Mouse (Mus musculus): ENCODE measurements around the gene Ssr3. TPM values are rescaled to one million over a fixed set of nuclear protein-coding genes. Genes with fewer than 3 reads are reported as not detected.
"Not testable (repeated sequence)": the region's sequence is repeated elsewhere in the genome, so short reads cannot be mapped to it uniquely, and the experiment has no call there.

Ssr3 gene
- polyA plus RNA-seq, 1 experiment from 2014 or later = 306 TPM

DNA sequence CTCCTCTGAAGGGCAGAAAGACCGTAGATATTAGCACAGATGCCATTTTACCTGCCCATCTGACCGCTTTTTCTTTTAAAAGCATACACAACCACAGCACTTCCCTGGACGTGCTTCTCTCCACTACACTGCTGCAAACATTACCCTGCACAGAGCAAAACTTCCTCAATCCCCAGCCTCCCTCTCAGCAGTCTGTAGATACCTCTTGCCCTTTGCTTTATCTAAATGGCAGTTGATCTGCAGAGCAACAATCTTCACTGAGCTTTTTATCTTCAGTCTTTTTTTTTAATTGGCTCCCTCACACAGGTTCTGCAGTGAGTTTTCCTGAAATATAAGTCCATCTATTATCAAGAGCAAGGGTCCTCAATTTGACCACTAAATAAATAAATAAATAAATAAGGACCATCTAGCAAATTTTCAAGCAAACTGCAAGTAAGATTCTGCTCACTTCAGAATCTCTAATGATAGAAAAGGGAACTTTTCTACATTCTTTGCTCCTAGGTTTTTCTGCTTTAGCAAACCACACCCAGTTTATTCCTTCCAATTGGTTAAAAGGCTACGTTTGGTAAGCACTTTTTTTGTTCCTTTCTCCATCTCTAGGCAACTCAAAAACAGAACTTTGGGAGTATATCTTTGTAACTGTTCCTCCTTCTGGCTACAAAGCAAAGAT is 4.5 kb upstream of the Ssr3 start:
- H3K9ac ChIP-seq = no peak overlapping the region
- WGBS = 77% methylated on average over 4 of the region's 4 CpGs
- H3K36me3 ChIP-seq = no peaks in the 10 kb centered on the region
- H3K4me2 ChIP-seq = no peak overlapping the region
- ATAC-seq (ENCODE audit: insufficient number of reproducible peaks, low FRiP score, low TSS enrichment, low read depth) = no peak
- no peak overlapping the region for H3K4me3 ChIP-seq
- no peak overlapping the region for H3K27ac ChIP-seq
- no peaks in the 10 kb centered on the region for H3K27me3 ChIP-seq
- H3K4me1 ChIP-seq = no peaks in the 10 kb centered on the region
- H3K9me3 ChIP-seq = no peaks in the 10 kb centered on the region

DNA sequence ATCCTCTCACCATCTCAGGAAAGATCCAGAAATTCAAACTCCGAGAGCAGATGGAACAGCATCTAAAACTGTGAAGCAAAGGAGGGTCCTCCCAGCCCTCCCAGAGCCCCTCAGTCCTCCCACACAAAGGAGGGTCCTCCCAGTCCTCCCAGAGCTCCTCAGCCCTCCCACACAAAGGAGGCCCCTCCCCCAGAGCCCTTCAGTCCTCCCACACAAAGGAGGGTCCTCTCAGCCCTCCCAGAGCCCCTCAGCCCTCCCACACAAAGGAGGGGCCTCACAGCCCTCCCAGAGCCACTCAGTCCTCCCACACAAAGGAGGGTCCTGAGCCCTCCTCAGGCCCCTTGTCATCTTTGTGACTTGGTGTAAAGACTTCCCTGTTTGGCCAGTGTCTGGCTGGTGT is 2.7 kb upstream of the Ssr3 start:
- not testable (repeated sequence) for H3K9me3 ChIP-seq; H3K9ac ChIP-seq; H3K27ac ChIP-seq; H3K4me3 ChIP-seq; H3K36me3 ChIP-seq; H3K27me3 ChIP-seq; H3K4me2 ChIP-seq; H3K4me1 ChIP-seq; ATAC-seq (ENCODE audit: insufficient number of reproducible peaks, low FRiP score, low TSS enrichment, low read depth)
- WGBS = 90% methylated on average over 1 of the region's 1 CpGs

GRCm38 (mm10) chr3:65391784-65392420 is 521 bp downstream of the Ssr3 start:
- Histone ChIP-seq H3K4me2 (peak overlapping the region; percentile 58), H3K27ac (peak overlapping the region; percentile 93), H3K36me3 (peaks cover 22% of the 10 kb centered on the region), H3K9me3 (no peaks in the 10 kb centered on the region), H3K27me3 (no peaks in the 10 kb centered on the region), H3K4me1 (peaks cover 10% of the 10 kb centered on the region; the same call in 1 of the 2 replicates), H3K9ac (peak overlapping the region; percentile 78), H3K4me3 (peak overlapping the region; percentile 87)
- peak; percentile 21; the same call in 1 of the 2 replicates for ATAC-seq (ENCODE audit: insufficient number of reproducible peaks, low FRiP score, low TSS enrichment, low read depth)
- WGBS = under 1% methylated on average over 37 of the region's 37 CpGs

DNA sequence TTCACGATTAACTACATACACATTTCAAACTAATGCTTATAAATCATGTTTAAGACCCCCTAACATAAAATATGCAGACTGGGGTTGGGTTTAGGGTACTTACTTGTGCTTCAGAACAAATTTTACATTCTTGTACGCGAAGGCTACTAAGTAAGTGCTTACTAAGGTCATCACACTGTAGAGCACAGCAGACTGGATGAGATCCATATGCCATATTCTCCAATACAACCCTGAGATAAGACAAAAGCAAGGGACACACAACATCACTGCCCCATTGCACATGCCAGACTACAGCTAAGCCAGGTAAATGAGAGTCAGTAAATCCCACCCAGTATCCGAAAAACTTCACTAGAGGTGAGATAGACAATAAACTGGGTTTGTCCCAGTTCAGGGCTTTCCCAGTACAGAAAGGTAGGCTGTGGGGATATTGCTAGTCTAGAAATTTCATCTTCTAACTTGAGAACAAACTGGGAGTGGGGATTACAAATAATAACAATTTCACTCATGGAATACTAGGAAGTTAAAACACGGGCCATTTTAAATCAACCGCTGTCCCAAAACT is 1.1 kb downstream of the Ssr3 start:
- no peaks in the 10 kb centered on the region for H3K9me3 ChIP-seq
- H3K4me1 ChIP-seq = peaks cover 10% of the 10 kb centered on the region; the same call in 1 of the 2 replicates
- WGBS = 19% methylated on average over 6 of the region's 6 CpGs
- no peaks in the 10 kb centered on the region for H3K27me3 ChIP-seq
- H3K27ac ChIP-seq = peak overlapping the region; percentile 93
- H3K4me3 ChIP-seq = peak overlapping the region; percentile 87
- ATAC-seq (ENCODE audit: insufficient number of reproducible peaks, low FRiP score, low TSS enrichment, low read depth) = no peak
- H3K9ac ChIP-seq = peak overlapping the region; percentile 78
- peaks cover 28% of the 10 kb centered on the region for H3K36me3 ChIP-seq
- H3K4me2 ChIP-seq = peak overlapping the region; percentile 58

- Histone ChIP-seq H3K27ac (no peak overlapping the region), H3K9ac (no peak overlapping the region), H3K27me3 (no peaks in the 10 kb centered on the region), H3K4me1 (peaks cover 10% of the 10 kb centered on the region; the same call in 1 of the 2 replicates), H3K9me3 (no peaks in the 10 kb centered on the region), H3K36me3 (peaks cover 66% of the 10 kb centered on the region), H3K4me2 (no peak overlapping the region), H3K4me3 (no peak overlapping the region)
- no peak for ATAC-seq (ENCODE audit: insufficient number of reproducible peaks, low FRiP score, low TSS enrichment, low read depth)
These were observed 6.7 kb downstream of the Ssr3 start for GRCm38 (mm10) chr3:65385771-65386170.

- H3K4me1 ChIP-seq = no peaks in the 10 kb centered on the region
- 85% methylated on average over 3 of the region's 3 CpGs for WGBS
These were observed 8.0 kb downstream of the Ssr3 start for GRCm38 (mm10) chr3:65384431-65384830.

DNA sequence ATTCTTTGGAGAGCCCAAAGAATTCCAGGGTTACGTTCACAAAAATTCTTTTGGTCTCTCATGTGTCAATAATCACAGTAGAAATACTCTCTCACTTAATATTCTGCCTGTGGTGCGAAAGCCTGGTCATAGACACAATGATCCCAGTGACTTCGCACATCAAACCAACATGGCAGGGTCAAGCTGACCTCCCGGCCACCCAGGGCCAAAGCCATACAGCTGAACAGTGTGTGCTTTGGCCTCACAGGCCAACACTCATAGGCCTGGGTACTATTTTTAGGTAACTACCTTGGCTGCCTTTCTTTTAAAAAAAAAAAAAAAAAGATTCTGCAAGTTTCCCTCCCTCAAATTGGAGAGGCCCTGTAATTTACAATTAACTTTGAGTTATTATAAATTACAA is 11.3 kb downstream of the Ssr3 start:
- Histone ChIP-seq H3K4me3 (no peak overlapping the region), H3K9ac (no peak overlapping the region), H3K27ac (no peak overlapping the region), H3K27me3 (no peaks in the 10 kb centered on the region), H3K4me1 (no peaks in the 10 kb centered on the region), H3K9me3 (no peaks in the 10 kb centered on the region), H3K4me2 (no peak overlapping the region), H3K36me3 (peaks cover 62% of the 10 kb centered on the region)
- 69% methylated on average over 4 of the region's 4 CpGs for WGBS
- ATAC-seq (ENCODE audit: insufficient number of reproducible peaks, low FRiP score, low TSS enrichment, low read depth) = no peak

More at GRCm38 (mm10) chr3:65384431-65384830, 8.0 kb downstream of the Ssr3 start:
- H3K36me3 ChIP-seq = peaks cover 71% of the 10 kb centered on the region
- H3K9me3 ChIP-seq = no peaks in the 10 kb centered on the region
- H3K27ac ChIP-seq = no peak overlapping the region
- H3K27me3 ChIP-seq = no peaks in the 10 kb centered on the region
- no peak overlapping the region for H3K4me3 ChIP-seq
- ATAC-seq (ENCODE audit: insufficient number of reproducible peaks, low FRiP score, low TSS enrichment, low read depth) = no peak
- no peak overlapping the region for H3K4me2 ChIP-seq
- H3K9ac ChIP-seq = no peak overlapping the region

GRCm38 (mm10) chr3:65379884-65380539 is 12.4 kb downstream of the Ssr3 start:
- no peaks in the 10 kb centered on the region for H3K27me3 ChIP-seq
- no peak for ATAC-seq (ENCODE audit: insufficient number of reproducible peaks, low FRiP score, low TSS enrichment, low read depth)
- H3K27ac ChIP-seq = no peak overlapping the region
- 74% methylated on average over 4 of the region's 4 CpGs for WGBS
- H3K9me3 ChIP-seq = no peaks in the 10 kb centered on the region
- H3K9ac ChIP-seq = no peak overlapping the region
- H3K4me3 ChIP-seq = no peak overlapping the region
- H3K4me1 ChIP-seq = no peaks in the 10 kb centered on the region
- H3K4me2 ChIP-seq = no peak overlapping the region
- H3K36me3 ChIP-seq = peaks cover 60% of the 10 kb centered on the region

GRCm38 (mm10) chr3:65378724-65379123 is 13.7 kb downstream of the Ssr3 start:
- Histone ChIP-seq H3K27me3 (no peaks in the 10 kb centered on the region), H3K27ac (no peak overlapping the region), H3K4me3 (no peak overlapping the region), H3K4me1 (no peaks in the 10 kb centered on the region), H3K4me2 (no peak overlapping the region), H3K9me3 (no peaks in the 10 kb centered on the region), H3K36me3 (peaks cover 53% of the 10 kb centered on the region), H3K9ac (no peak overlapping the region)
- ATAC-seq (ENCODE audit: insufficient number of reproducible peaks, low FRiP score, low TSS enrichment, low read depth) = no peak

- H3K27ac ChIP-seq = no peak overlapping the region
- no peak overlapping the region for H3K4me2 ChIP-seq
- no peak overlapping the region for H3K4me3 ChIP-seq
- no peak overlapping the region for H3K9ac ChIP-seq
- 59% methylated on average over 3 of the region's 3 CpGs for WGBS
- no peaks in the 10 kb centered on the region for H3K4me1 ChIP-seq
- no peaks in the 10 kb centered on the region for H3K27me3 ChIP-seq
- no peaks in the 10 kb centered on the region for H3K9me3 ChIP-seq
- no peak for ATAC-seq (ENCODE audit: insufficient number of reproducible peaks, low FRiP score, low TSS enrichment, low read depth)
- peaks cover 57% of the 10 kb centered on the region for H3K36me3 ChIP-seq
These were observed 17.7 kb downstream of the Ssr3 start for GRCm38 (mm10) chr3:65374729-65375128.

GRCm38 (mm10) chr3:65373594-65374182 is 18.7 kb downstream of the Ssr3 start:
- H3K4me2 ChIP-seq = no peak overlapping the region
- no peaks in the 10 kb centered on the region for H3K4me1 ChIP-seq
- H3K9ac ChIP-seq = no peak overlapping the region
- no peaks in the 10 kb centered on the region for H3K27me3 ChIP-seq
- H3K9me3 ChIP-seq = no peaks in the 10 kb centered on the region
- ATAC-seq (ENCODE audit: insufficient number of reproducible peaks, low FRiP score, low TSS enrichment, low read depth) = no peak
- 88% methylated on average over 5 of the region's 5 CpGs for WGBS
- no peak overlapping the region for H3K4me3 ChIP-seq
- peaks cover 50% of the 10 kb centered on the region for H3K36me3 ChIP-seq
- no peak overlapping the region for H3K27ac ChIP-seq

DNA sequence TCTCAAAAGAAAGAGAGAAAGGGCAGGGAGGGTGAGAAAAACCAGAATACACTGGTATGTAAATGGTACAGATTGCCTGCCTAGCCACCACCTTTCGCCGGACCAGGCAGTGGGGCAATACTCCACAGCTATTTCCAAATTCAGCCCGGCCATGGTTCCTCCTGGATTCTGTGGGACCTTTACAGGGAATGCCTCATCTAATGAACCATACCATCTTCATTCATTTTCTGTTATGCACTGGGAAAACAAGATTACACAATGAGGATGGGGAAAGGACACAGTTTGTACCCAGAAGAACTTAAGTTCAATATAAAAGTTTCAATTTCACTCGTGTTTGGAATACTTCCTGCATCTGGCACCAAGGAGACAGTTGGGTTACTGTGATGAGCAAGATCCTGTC is 19.9 kb downstream of the Ssr3 start:
- no peak overlapping the region for H3K9ac ChIP-seq
- no peak overlapping the region for H3K4me2 ChIP-seq
- WGBS = 90% methylated on average over 4 of the region's 4 CpGs
- no peaks in the 10 kb centered on the region for H3K9me3 ChIP-seq
- no peak overlapping the region for H3K27ac ChIP-seq
- no peak for ATAC-seq (ENCODE audit: insufficient number of reproducible peaks, low FRiP score, low TSS enrichment, low read depth)
- no peaks in the 10 kb centered on the region for H3K27me3 ChIP-seq
- no peaks in the 10 kb centered on the region for H3K4me1 ChIP-seq
- H3K36me3 ChIP-seq = peaks cover 58% of the 10 kb centered on the region
- H3K4me3 ChIP-seq = no peak overlapping the region

Measured in limb, embryonic 15.5 days (tissue).